ENCODE assay signal across 9 mouse cellular contexts in the genomic region with DNA sequence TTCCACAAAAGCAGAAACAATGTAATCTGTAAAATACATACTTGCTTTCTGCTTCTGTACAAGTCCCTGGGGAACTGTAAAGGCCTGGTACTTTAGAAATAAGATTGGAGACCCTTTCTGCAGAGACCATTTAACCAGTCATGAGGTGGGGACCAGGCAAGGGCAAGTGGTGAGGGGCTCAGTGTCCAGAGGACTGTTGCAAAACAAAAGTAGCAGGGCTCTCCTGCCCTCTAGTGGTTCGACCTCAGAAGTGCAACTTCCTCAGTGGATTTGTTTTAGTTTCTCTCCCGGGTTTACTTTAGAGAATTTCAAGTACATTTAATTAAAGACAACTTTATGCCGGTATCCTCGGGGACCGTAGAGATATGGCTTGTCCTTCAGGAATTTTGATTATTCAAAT.
DNase-seq lines count a peak whose midpoint lies in the region; ATAC-seq and TF ChIP-seq lines count a peak whose summit lies in the region.
"Had no signal": no experiment of that assay in that cellular context is flagged by ENCODE, and none has a peak within 500 bp of the region (broad histone marks: within the 10 kb centered on the region; RNA-seq: fewer than 3 reads in every experiment).

No protein-coding gene starts in this region.

- H3K27ac ChIP-seq in heart, embryonic 14.5 days (replicated peaks in 1 of 2; ENCODE audit: control insufficient read depth in 1 of 2, insufficient read depth in 1 of 2, low read depth in 2 of 2, low read length in 2 of 2) = no peak overlapping the region
- no peak overlapping the region for H3K27ac ChIP-seq in hindbrain, postnatal 0 days
- H3K27ac ChIP-seq: limb, embryonic 15.5 days had no signal

- no peak for TF ChIP-seq POLR2A in myocyte (IDR thresholded peaks at IDR 0.05; ENCODE audit: insufficient read length, low read depth)

- H3K27me3 ChIP-seq in heart, embryonic 14.5 days (ENCODE audit: control insufficient read depth, insufficient read depth, low read length) = no peaks in the 10 kb centered on the region
- no peaks in the 10 kb centered on the region for H3K27me3 ChIP-seq in hindbrain, postnatal 0 days (ENCODE audit: insufficient read depth, low read length)
- H3K27me3 ChIP-seq in myocyte (ENCODE audit: control insufficient read depth, insufficient read depth, insufficient read length) = no peaks in the 10 kb centered on the region
- H3K27me3 ChIP-seq: limb, embryonic 15.5 days had no signal

- H3K4me1 ChIP-seq in heart, embryonic 14.5 days (ENCODE audit: control insufficient read depth in 2 of 2, insufficient read depth in 2 of 2, low read length in 2 of 2) = peaks cover 0 to 3% of the 10 kb centered on the region in 2 experiments; a peak in 1 of 4 replicates
- no peaks in the 10 kb centered on the region for H3K4me1 ChIP-seq in hindbrain, postnatal 0 days (ENCODE audit: insufficient read depth, low read length)
- H3K4me1 ChIP-seq: limb, embryonic 15.5 days had no signal

- no peaks in the 10 kb centered on the region for H3K36me3 ChIP-seq in heart, embryonic 14.5 days (ENCODE audit: control insufficient read depth, insufficient read depth, low read length)
- H3K36me3 ChIP-seq in hindbrain, postnatal 0 days (ENCODE audit: insufficient read depth, low read length) = no peaks in the 10 kb centered on the region
- H3K36me3 ChIP-seq in myocyte (ENCODE audit: control insufficient read depth, insufficient read depth) = no peaks in the 10 kb centered on the region
- H3K36me3 ChIP-seq: limb, embryonic 15.5 days had no signal

- ATAC-seq in heart, embryonic 14.5 days (ENCODE audit: insufficient number of reproducible peaks, insufficient read depth, low FRiP score, low read depth) = no peak
- 0 out of 2 replicates have a peak, but pooled peaks have one; percentile 66 for ATAC-seq in hindbrain, postnatal 0 days

- no peaks in the 10 kb centered on the region for H3K9me3 ChIP-seq in heart, embryonic 14.5 days (ENCODE audit: control insufficient read depth, low read length)
- no peaks in the 10 kb centered on the region for H3K9me3 ChIP-seq in hindbrain, postnatal 0 days (ENCODE audit: low read length)
- H3K9me3 ChIP-seq: limb, embryonic 15.5 days had no signal

- H3K4me3 ChIP-seq in heart, embryonic 14.5 days (ENCODE audit: control insufficient read depth in 1 of 2, insufficient read depth in 1 of 2, low read depth in 1 of 2, low read length in 2 of 2) = no peak overlapping the region
- H3K4me3 ChIP-seq in hindbrain, postnatal 0 days (ENCODE audit: low read length) = no peak overlapping the region
- H3K4me3 ChIP-seq in myocyte = no peak overlapping the region
- H3K4me3 ChIP-seq: limb, embryonic 15.5 days had no signal

- H3K9ac ChIP-seq in heart, embryonic 14.5 days (ENCODE audit: low read length) = no peak overlapping the region
- H3K9ac ChIP-seq in hindbrain, postnatal 0 days (replicated peaks; ENCODE audit: low read length) = no peak overlapping the region
- H3K9ac ChIP-seq: limb, embryonic 15.5 days had no signal

- H3K79me2 ChIP-seq in myocyte (ENCODE audit: control insufficient read depth, insufficient read depth) = no peaks in the 10 kb centered on the region

- DNase-seq in heart, adult 11 months = no peak
- DNase-seq in adrenal gland, adult 18-20 months (ENCODE audit: low spot score in 2 of 2) = peak; percentile 32 to 39
- DNase-seq in embryo, embryonic 9.5 days (ENCODE audit: extremely low spot score) = peak; percentile 76
- DNase-seq in hindbrain, postnatal 0 days (ENCODE audit: low spot score) = peak; percentile 71
- peak; percentile 18 to 65 for DNase-seq in left cerebral cortex, postnatal 14 days (ENCODE audit: low spot score in 2 of 2)
- peak; percentile 32 to 51 for DNase-seq in urinary bladder, postnatal 36 days (ENCODE audit: low spot score in 2 of 2)

- H3K4me2 ChIP-seq in heart, embryonic 14.5 days (ENCODE audit: low read length) = peak overlapping the region; percentile 19; the same call in 1 of the 2 replicates
- no peak overlapping the region for H3K4me2 ChIP-seq in hindbrain, postnatal 0 days (ENCODE audit: low read depth, low read length)
- peak overlapping the region; percentile 53 for H3K4me2 ChIP-seq in myocyte (ENCODE audit: low read depth)
- H3K4me2 ChIP-seq: limb, embryonic 15.5 days had no signal

- intact Hi-C loops in left cerebral cortex, postnatal 14 days (cut with DNase I) = loop anchor here (1.0 to 5.0 kb wide), 2 partner anchors 74 to 385 kb away; no protein-coding TSS in a partner anchor

- peak; percentile 81 for TF ChIP-seq CTCF in hindbrain, postnatal 0 days (IDR thresholded peaks at IDR 0.05; ENCODE audit: low read depth)

- WGBS in heart, embryonic 14.5 days = 11% methylated on average over 5 of the region's 5 CpGs
- WGBS in hindbrain, postnatal 0 days = 12% methylated on average over 5 of the region's 5 CpGs

- no peak overlapping the region for H3ac ChIP-seq in myocyte (ENCODE audit: control insufficient read depth, insufficient read length)

TF ChIP-seq in myocyte, 11 proteins besides CTCF, POLR2A, EP300 and RAD21:
- TF ChIP-seq TCF3 (IDR thresholded peaks at IDR 0.05; ENCODE audit: insufficient read length, low read depth) (no peak), REST (IDR thresholded peaks at IDR 0.05; ENCODE audit: insufficient read depth, insufficient read length) (no peak)
TF ChIP-seq in myocyte: peak in this region for 0.
